Mouse (Mus musculus) C2C12 (cell line): ENCODE data around the gene Foxred2.

Source experiments
- CTCF ChIP-seq: IDR thresholded peaks from one replicate; pipeline ENCODE4 v1.5.1; 2011; ENCODE audit not compliant: control insufficient read depth, insufficient read depth, insufficient read length
- FOSL1 ChIP-seq: IDR thresholded peaks from one replicate; pipeline ENCODE4 v1.8.0; 2011; ENCODE audit warnings: mild to moderate bottlenecking, low read length; ENCODE audit not compliant: poor library complexity, insufficient read depth, severe bottlenecking
- MAX ChIP-seq: IDR thresholded peaks from one replicate; pipeline ENCODE4 v1.6.1; 2011; ENCODE audit warnings: mild to moderate bottlenecking, control low read depth
- MYOD1 ChIP-seq: IDR thresholded peaks from one replicate; pipeline ENCODE4 v1.6.1; 2011; ENCODE audit warnings: low read depth; ENCODE audit not compliant: control insufficient read depth, insufficient read length
- MYOG ChIP-seq: IDR thresholded peaks from one replicate; pipeline ENCODE4 v1.6.1; 2011; ENCODE audit not compliant: control insufficient read depth, insufficient read length; ENCODE audit errors: extremely low read depth
- USF1 ChIP-seq: IDR thresholded peaks from one replicate; pipeline ENCODE4 v1.6.1; 2011; ENCODE audit warnings: low read depth, mild to moderate bottlenecking, control low read depth, moderate library complexity

- no peak for TF ChIP-seq USF1
- TF ChIP-seq FOSL1: no peak
- no peak for TF ChIP-seq CTCF
- TF ChIP-seq MAX: no peak
- TF ChIP-seq MYOD1: no peak
- TF ChIP-seq MYOG: no peak
Observed at GRCm38 (mm10) chr15:77938516-77938915, 18.0 kb downstream of the Foxred2 start.
